Comparison of ENCODE assay signal across 17 mouse cellular contexts in genomic region chr7:107341519-107342190, GRCm38 (mm10). TPM values are rescaled to one million over a fixed set of nuclear protein-coding genes. Genes with fewer than 3 reads are reported as not detected.
A peak's percentile ranks its signal among the peaks of the same experiment; 100 is the strongest.
DNase-seq lines count a peak whose midpoint lies in the region; ATAC-seq and TF ChIP-seq lines count a peak whose summit lies in the region.
"Had no signal": no experiment of that assay in that cellular context is flagged by ENCODE, and none has a peak within 500 bp of the region (broad histone marks: within the 10 kb centered on the region; RNA-seq: fewer than 3 reads in every experiment).

No protein-coding gene starts in this region.

- H3K4me1 ChIP-seq in forebrain, embryonic 15.5 days: peaks cover 6% of the 10 kb centered on the region; the same call in 1 of the 2 replicates
- peaks cover 5% of the 10 kb centered on the region; the same call in 1 of the 2 replicates for H3K4me1 ChIP-seq in neural tube, embryonic 14.5 days (ENCODE audit: control insufficient read depth, insufficient read depth, low read length)
- H3K4me1 ChIP-seq in intestine, postnatal 0 days (replicated peaks; ENCODE audit: control insufficient read depth, insufficient read depth, low read length): no peaks in the 10 kb centered on the region
- H3K4me1 ChIP-seq: limb, embryonic 15.5 days; midbrain, embryonic 15.5 days had no signal

- no peaks in the 10 kb centered on the region for H3K9me3 ChIP-seq in forebrain, embryonic 15.5 days
- no peaks in the 10 kb centered on the region for H3K9me3 ChIP-seq in neural tube, embryonic 14.5 days (ENCODE audit: control insufficient read depth, low read length)
- no peaks in the 10 kb centered on the region for H3K9me3 ChIP-seq in intestine, postnatal 0 days (ENCODE audit: control insufficient read depth)
- H3K9me3 ChIP-seq: limb, embryonic 15.5 days; midbrain, embryonic 15.5 days had no signal

- 25% methylated on average over 8 of the region's 8 CpGs for WGBS in forebrain, embryonic 15.5 days
- 18% methylated on average over 8 of the region's 8 CpGs for WGBS in neural tube, embryonic 14.5 days
- 68% methylated on average over 8 of the region's 8 CpGs for WGBS in intestine, postnatal 0 days

- no peak overlapping the region for H3K4me2 ChIP-seq in forebrain, embryonic 15.5 days (replicated peaks)
- no peak overlapping the region for H3K4me2 ChIP-seq in neural tube, embryonic 14.5 days (ENCODE audit: low read depth, low read length)
- H3K4me2 ChIP-seq in intestine, postnatal 0 days (replicated peaks; ENCODE audit: low read depth): no peak overlapping the region
- H3K4me2 ChIP-seq: limb, embryonic 15.5 days; midbrain, embryonic 15.5 days had no signal

- peak; percentile 32 to 34 for DNase-seq in layer of hippocampus, postnatal 10 days (ENCODE audit: low spot score in 2 of 2)
- no peak for DNase-seq in layer of hippocampus, adult 2 months (ENCODE audit: low spot score in 2 of 2)
- peak; percentile 84 for DNase-seq in R1 (ENCODE audit: low read depth, low spot score)
- no peak for DNase-seq in cerebellum, adult 8-10 months
- DNase-seq: adrenal gland, postnatal 14 days; cerebellum, adult 11 months; gastrocnemius, postnatal 36 days; kidney, postnatal 25 days; thymus, postnatal 25 days had no signal

- no peaks in the 10 kb centered on the region for H3K36me3 ChIP-seq in forebrain, embryonic 15.5 days
- no peaks in the 10 kb centered on the region for H3K36me3 ChIP-seq in neural tube, embryonic 14.5 days (ENCODE audit: control insufficient read depth, insufficient read depth, low read length)
- H3K36me3 ChIP-seq in intestine, postnatal 0 days (ENCODE audit: control insufficient read depth, insufficient read depth): no peaks in the 10 kb centered on the region
- H3K36me3 ChIP-seq: limb, embryonic 15.5 days; midbrain, embryonic 15.5 days had no signal

- H3K9ac ChIP-seq in forebrain, embryonic 15.5 days (replicated peaks): no peak overlapping the region
- H3K9ac ChIP-seq in neural tube, embryonic 14.5 days (replicated peaks; ENCODE audit: low read depth, low read length): no peak overlapping the region
- H3K9ac ChIP-seq in intestine, postnatal 0 days (ENCODE audit: low read depth, low read length): no peak overlapping the region
- H3K9ac ChIP-seq: limb, embryonic 15.5 days; midbrain, embryonic 15.5 days had no signal

- no peaks in the 10 kb centered on the region for H3K27me3 ChIP-seq in forebrain, embryonic 15.5 days
- no peaks in the 10 kb centered on the region for H3K27me3 ChIP-seq in neural tube, embryonic 14.5 days (ENCODE audit: control insufficient read depth, insufficient read depth, low read length)
- H3K27me3 ChIP-seq in intestine, postnatal 0 days (replicated peaks; ENCODE audit: control insufficient read depth, insufficient read depth, low read length): no peaks in the 10 kb centered on the region
- H3K27me3 ChIP-seq: limb, embryonic 15.5 days; midbrain, embryonic 15.5 days had no signal

- H3K27ac ChIP-seq in layer of hippocampus, adult 2 months: no peak overlapping the region
- no peak overlapping the region for H3K27ac ChIP-seq in forebrain, embryonic 15.5 days (replicated peaks)
- no peak overlapping the region for H3K27ac ChIP-seq in neural tube, embryonic 14.5 days (ENCODE audit: low read depth, low read length)
- H3K27ac ChIP-seq in intestine, postnatal 0 days (ENCODE audit: low read depth, low read length): no peak overlapping the region
- H3K27ac ChIP-seq: limb, embryonic 15.5 days; macrophage; midbrain, embryonic 15.5 days had no signal

- TF ChIP-seq CTCF in layer of hippocampus, adult 2 months (conservative IDR thresholded peaks at IDR 0.05): no peak
- no peak for TF ChIP-seq CTCF in intestine, postnatal 0 days (IDR thresholded peaks at IDR 0.05; ENCODE audit: low read depth)

- no peak overlapping the region for H3K4me3 ChIP-seq in layer of hippocampus, adult 2 months
- no peak overlapping the region for H3K4me3 ChIP-seq in forebrain, embryonic 15.5 days
- no peak overlapping the region for H3K4me3 ChIP-seq in neural tube, embryonic 14.5 days (ENCODE audit: low read depth, low read length)
- H3K4me3 ChIP-seq in intestine, postnatal 0 days (ENCODE audit: low read depth, low read length): no peak overlapping the region
- H3K4me3 ChIP-seq: erythroblast, embryonic 14.5 days; limb, embryonic 15.5 days; midbrain, embryonic 15.5 days had no signal

- ATAC-seq in forebrain, embryonic 15.5 days (replicated peaks): peak; percentile 81
- peak; percentile 79 for ATAC-seq in neural tube, embryonic 14.5 days (ENCODE audit: low read depth)
- ATAC-seq in intestine, postnatal 0 days: no peak
- ATAC-seq: CD4-positive, CD25-positive, alpha-beta regulatory T cell, adult 4 months; midbrain, embryonic 15.5 days had no signal

RNA-seq across cellular contexts. Expression of gene Syt9, which starts 28.9 kb away (rescaled TPM):
- 1 to 10 TPM; 9.0 to 9.8 TPM for total RNA-seq in layer of hippocampus, postnatal 10 days (2021)
- 1 to 10 TPM; 4.4 to 5.0 TPM for total RNA-seq in layer of hippocampus, adult 2 months (2021)
- 5.3 and 7.6 TPM in 2 replicates for polyA plus RNA-seq in forebrain, embryonic 15.5 days (2015; fragmentation: Nextera tagmentation; extraction: Ambion mirVana)
- 12.7 and 13.6 TPM in 2 replicates for polyA plus RNA-seq in neural tube, embryonic 14.5 days (2014; fragmentation: Nextera tagmentation; extraction: Ambion mirVana)
- 1.6 and 1.9 TPM in 2 replicates for polyA plus RNA-seq in intestine, postnatal 0 days (2015; fragmentation: Nextera tagmentation; extraction: Ambion mirVana)
- polyA plus RNA-seq: CD4-positive, CD25-positive, alpha-beta regulatory T cell, adult 4 months; erythroblast, embryonic 14.5 days; macrophage had no signal

Comparison
In these comparisons a context has a peak if more than half of its experiments do, and no peak if none do; other contexts are left out.
1. DNase-seq: peak in layer of hippocampus, postnatal 10 days (2 of 2) and R1 (single experiment); none in layer of hippocampus, adult 2 months (0 of 2) and cerebellum, adult 8-10 months (single experiment).